Mouse (Mus musculus): ENCODE data around the gene Lrrc19. TPM values are rescaled to one million over a fixed set of nuclear protein-coding genes. Genes with fewer than 3 reads are reported as not detected.

Lrrc19 gene
- total and polyA plus RNA-seq, 2 experiments = 0.09 TPM; not detected in 1

DNA sequence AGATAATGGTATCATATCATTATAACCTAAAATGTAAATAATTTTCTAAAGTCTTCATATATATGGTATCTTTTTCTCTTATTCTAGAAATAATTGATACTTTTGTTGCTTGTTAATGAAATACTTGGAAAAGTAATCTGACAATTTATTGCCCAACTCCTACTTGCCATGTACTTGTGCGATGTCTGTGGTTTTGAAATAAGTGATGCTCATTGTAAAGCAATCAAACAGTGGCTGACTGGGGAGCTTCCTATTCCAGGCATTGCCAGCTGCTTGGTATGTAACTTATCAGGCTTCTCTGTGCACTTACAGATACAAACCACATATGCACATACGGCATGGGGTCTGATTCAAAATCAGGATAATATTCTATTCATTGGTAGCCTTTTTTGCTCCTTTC lies 29.9 kb downstream of the Lrrc19 start:
- Histone ChIP-seq H3K4me1 (ENCODE audit: control insufficient read depth, insufficient read depth, low read length) (no peaks in the 10 kb centered on the region), H3K27me3 (ENCODE audit: control insufficient read depth, insufficient read depth, low read length) (no peaks in the 10 kb centered on the region), H3K79me2 (ENCODE audit: control insufficient read depth, insufficient read depth, low read length) (no peaks in the 10 kb centered on the region), H3K27ac (replicated peaks; ENCODE audit: insufficient read depth, low read depth, low read length) (no peak overlapping the region), H3K4me3 (ENCODE audit: insufficient read depth, low read depth, low read length) (no peak overlapping the region), H3K9ac (ENCODE audit: low read depth, low read length) (no peak overlapping the region), H3K36me3 (ENCODE audit: control insufficient read depth, insufficient read depth, low read length) (0 out of 2 replicates have a peak, but pooled peaks cover 1% of the 10 kb centered on the region)
- DNase-seq (ENCODE audit: extremely low read depth, low read depth, low spot score) = no peak
- no peak for TF ChIP-seq POLR2A (IDR thresholded peaks at IDR 0.05; ENCODE audit: extremely low read depth, insufficient read depth, low read length)
- no peak for TF ChIP-seq CTCF (IDR thresholded peaks at IDR 0.05; ENCODE audit: low read depth, low read length)
- WGBS = 65% methylated on average over 2 of the region's 2 CpGs

DNA sequence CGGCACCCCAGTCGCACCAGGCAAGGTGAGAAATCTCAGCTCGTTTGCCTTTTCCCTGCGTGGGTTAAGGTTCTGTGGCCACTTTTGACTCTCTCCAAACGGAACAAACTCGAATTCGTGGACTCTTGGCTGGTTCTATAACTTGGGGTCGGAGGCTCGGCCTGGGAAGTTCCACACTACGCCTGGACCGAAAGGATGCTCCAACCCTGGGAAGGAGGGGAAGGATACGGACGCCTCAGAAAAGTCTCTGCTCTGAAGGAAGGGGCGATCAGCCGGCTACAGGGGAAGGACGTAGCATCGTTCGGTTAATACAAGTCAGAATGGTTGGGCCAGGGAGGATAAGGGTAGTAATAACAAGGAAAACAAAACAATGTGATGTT lies 35.3 kb downstream of the Lrrc19 start:
- TF ChIP-seq POLR2A (IDR thresholded peaks at IDR 0.05; ENCODE audit: extremely low read depth, insufficient read depth, low read length) (no peak), CTCF (IDR thresholded peaks at IDR 0.05; ENCODE audit: low read depth, low read length) (no peak)

DNA sequence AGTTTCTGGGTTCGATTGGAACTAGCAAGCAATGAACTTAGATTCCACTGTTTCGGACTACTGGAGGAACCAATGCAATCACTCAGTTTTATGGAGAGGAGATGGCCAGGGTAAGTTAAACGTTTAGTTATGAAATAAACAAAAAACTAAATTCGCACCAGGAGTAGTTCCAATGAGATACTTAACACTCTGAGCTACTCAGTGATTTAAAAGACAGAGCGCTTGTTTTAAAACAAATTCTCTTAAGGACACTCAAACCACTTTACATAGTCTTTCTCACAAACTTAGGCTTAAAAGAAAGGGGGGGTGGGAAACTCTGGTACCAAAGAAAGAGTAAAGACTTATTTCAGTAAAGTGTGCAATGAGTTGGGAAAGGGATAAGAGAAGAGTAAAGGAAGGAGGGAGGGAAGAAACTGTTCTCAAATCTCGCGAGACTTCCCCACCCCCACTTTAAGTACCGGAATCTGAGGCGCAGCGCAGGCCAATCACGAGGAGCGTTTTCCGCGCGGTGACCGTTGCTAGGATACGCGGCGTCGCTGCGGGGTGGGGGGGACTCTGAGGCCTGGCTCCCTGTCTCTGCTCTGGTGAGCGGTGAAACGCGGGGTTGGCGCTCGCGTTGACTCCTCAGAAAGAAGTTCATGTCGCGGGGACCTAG lies 35.8 kb downstream of the Lrrc19 start, which contains the start of gene Ift74:
Ift74 (plus strand) TSS at position 520 of the 655 bp plus-strand sequence.
- TF ChIP-seq POLR2A (IDR thresholded peaks at IDR 0.05; ENCODE audit: extremely low read depth, insufficient read depth, low read length) (0 out of 2 replicates have a peak, but pooled peaks have one; percentile 3), CTCF (IDR thresholded peaks at IDR 0.05; ENCODE audit: low read depth, low read length) (no peak)
- Histone ChIP-seq H3K27ac (replicated peaks; ENCODE audit: insufficient read depth, low read depth, low read length) (0 out of 2 replicates have a peak within 1 kb of the TSS, but pooled peaks have one; percentile 29), H3K9ac (ENCODE audit: low read depth, low read length) (peak within 1 kb of the TSS; percentile 54), H3K4me3 (ENCODE audit: insufficient read depth, low read depth, low read length) (peak within 1 kb of the TSS; percentile 75), H3K79me2 (ENCODE audit: control insufficient read depth, insufficient read depth, low read length) (no peaks in the 10 kb centered on the region), H3K4me1 (ENCODE audit: control insufficient read depth, insufficient read depth, low read length) (no peaks in the 10 kb centered on the region), H3K27me3 (ENCODE audit: control insufficient read depth, insufficient read depth, low read length) (no peaks in the 10 kb centered on the region), H3K36me3 (ENCODE audit: control insufficient read depth, insufficient read depth, low read length) (no peaks in the 10 kb centered on the region)
- DNase-seq (ENCODE audit: extremely low read depth, low read depth, low spot score) = peak; percentile 89
- WGBS = 5% methylated on average over 29 of the region's 29 CpGs

More for the DNA sequence above, 35.3 kb downstream of the Lrrc19 start:
- H3K79me2 ChIP-seq (ENCODE audit: control insufficient read depth, insufficient read depth, low read length) = no peaks in the 10 kb centered on the region
- no peak overlapping the region for H3K27ac ChIP-seq (replicated peaks; ENCODE audit: insufficient read depth, low read depth, low read length)
- H3K27me3 ChIP-seq (ENCODE audit: control insufficient read depth, insufficient read depth, low read length) = no peaks in the 10 kb centered on the region
- under 1% methylated on average over 18 of the region's 18 CpGs for WGBS
- no peak for DNase-seq (ENCODE audit: extremely low read depth, low read depth, low spot score)
- peak overlapping the region; percentile 75 for H3K4me3 ChIP-seq (ENCODE audit: insufficient read depth, low read depth, low read length)
- peak overlapping the region; percentile 33 for H3K9ac ChIP-seq (ENCODE audit: low read depth, low read length)
- no peaks in the 10 kb centered on the region for H3K36me3 ChIP-seq (ENCODE audit: control insufficient read depth, insufficient read depth, low read length)
- H3K4me1 ChIP-seq (ENCODE audit: control insufficient read depth, insufficient read depth, low read length) = no peaks in the 10 kb centered on the region

DNA sequence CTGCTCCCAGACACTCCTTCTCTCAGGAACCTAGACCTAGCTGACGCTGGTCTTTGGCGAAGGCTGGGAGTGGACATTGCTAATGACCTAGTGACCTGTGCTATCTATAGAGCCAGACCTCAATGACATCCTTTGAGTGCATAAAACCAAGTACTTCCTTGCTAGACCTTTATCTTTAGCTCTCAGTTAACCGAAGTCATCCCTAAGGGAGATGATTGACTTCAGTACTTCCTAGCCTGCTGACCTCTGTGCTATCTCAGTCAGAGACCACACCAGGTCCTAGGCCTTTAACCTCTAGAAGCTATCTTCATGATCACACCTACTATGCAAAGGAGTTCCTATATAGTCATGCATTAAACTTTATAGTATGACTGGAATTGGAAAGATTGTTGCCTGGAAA lies 39.6 kb downstream of the Lrrc19 start:
- H3K27me3 ChIP-seq (ENCODE audit: control insufficient read depth, insufficient read depth, low read length) = no peaks in the 10 kb centered on the region
- H3K4me1 ChIP-seq (ENCODE audit: control insufficient read depth, insufficient read depth, low read length) = no peaks in the 10 kb centered on the region
- 63% methylated on average over 3 of the region's 3 CpGs for WGBS
- no peak overlapping the region for H3K9ac ChIP-seq (ENCODE audit: low read depth, low read length)
- no peaks in the 10 kb centered on the region for H3K79me2 ChIP-seq (ENCODE audit: control insufficient read depth, insufficient read depth, low read length)
- TF ChIP-seq CTCF (IDR thresholded peaks at IDR 0.05; ENCODE audit: low read depth, low read length) (no peak), POLR2A (IDR thresholded peaks at IDR 0.05; ENCODE audit: extremely low read depth, insufficient read depth, low read length) (no peak)
- no peaks in the 10 kb centered on the region for H3K36me3 ChIP-seq (ENCODE audit: control insufficient read depth, insufficient read depth, low read length)
- no peak overlapping the region for H3K27ac ChIP-seq (replicated peaks; ENCODE audit: insufficient read depth, low read depth, low read length)
- no peak for DNase-seq (ENCODE audit: extremely low read depth, low read depth, low spot score)
- no peak overlapping the region for H3K4me3 ChIP-seq (ENCODE audit: insufficient read depth, low read depth, low read length)

DNA sequence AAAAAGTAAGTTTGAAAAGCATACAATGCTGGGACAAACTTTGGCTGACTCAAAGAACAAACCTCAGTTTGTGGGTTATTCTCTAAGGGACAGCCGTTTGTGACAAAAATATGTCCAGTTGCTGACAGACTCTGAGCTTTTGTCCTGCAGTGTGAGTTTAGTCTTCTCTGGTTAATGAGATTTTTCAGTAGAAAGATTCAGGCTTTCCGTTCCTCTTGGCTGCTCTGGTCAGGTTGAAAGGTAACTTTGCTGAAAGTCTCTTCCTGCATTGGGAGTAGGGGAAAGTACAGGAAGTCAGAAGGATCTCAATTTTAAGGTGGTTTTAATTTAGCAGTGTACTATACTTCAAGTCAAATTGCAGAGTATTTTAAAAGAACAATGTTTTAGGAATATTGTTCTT lies 44.4 kb downstream of the Lrrc19 start:
- Histone ChIP-seq H3K36me3 (ENCODE audit: control insufficient read depth, insufficient read depth, low read length) (no peaks in the 10 kb centered on the region), H3K27me3 (ENCODE audit: control insufficient read depth, insufficient read depth, low read length) (no peaks in the 10 kb centered on the region), H3K9ac (ENCODE audit: low read depth, low read length) (no peak overlapping the region), H3K27ac (replicated peaks; ENCODE audit: insufficient read depth, low read depth, low read length) (no peak overlapping the region), H3K4me3 (ENCODE audit: insufficient read depth, low read depth, low read length) (no peak overlapping the region), H3K79me2 (ENCODE audit: control insufficient read depth, insufficient read depth, low read length) (peaks cover 11% of the 10 kb centered on the region; the same call in 1 of the 2 replicates), H3K4me1 (ENCODE audit: control insufficient read depth, insufficient read depth, low read length) (peaks cover 2% of the 10 kb centered on the region)
- WGBS = 93% methylated on average over 2 of the region's 2 CpGs
- TF ChIP-seq POLR2A (IDR thresholded peaks at IDR 0.05; ENCODE audit: extremely low read depth, insufficient read depth, low read length) = no peak
- TF ChIP-seq CTCF (IDR thresholded peaks at IDR 0.05; ENCODE audit: low read depth, low read length) = no peak
- no peak for DNase-seq (ENCODE audit: extremely low read depth, low read depth, low spot score)

DNA sequence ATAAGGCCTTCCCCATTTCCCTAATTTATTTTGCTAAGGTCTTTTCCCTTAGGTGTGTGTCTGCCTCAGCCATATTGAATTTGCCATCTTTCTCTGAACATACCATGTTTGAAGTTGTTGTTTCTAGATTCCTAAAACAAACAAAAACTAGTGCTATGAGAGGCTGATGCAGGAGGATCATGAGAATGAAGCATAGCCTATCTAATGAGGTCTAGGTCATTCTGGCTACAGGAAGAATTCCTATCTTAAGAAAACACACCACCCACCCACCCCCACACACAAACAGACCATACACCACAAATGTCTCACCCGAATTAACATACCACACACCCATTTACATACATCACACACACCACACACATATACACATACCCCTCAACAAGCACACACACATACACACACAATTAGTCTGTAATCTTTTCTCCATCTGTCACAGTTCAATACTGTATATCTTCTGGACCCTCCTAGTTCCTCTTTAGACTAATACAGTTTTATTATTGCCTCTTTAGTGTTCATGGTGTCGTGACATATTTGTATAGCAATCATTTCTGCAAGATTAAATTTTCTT lies 45.4 kb downstream of the Lrrc19 start:
- no peak for DNase-seq (ENCODE audit: extremely low read depth, low read depth, low spot score)
- Histone ChIP-seq H3K27me3 (ENCODE audit: control insufficient read depth, insufficient read depth, low read length) (no peaks in the 10 kb centered on the region), H3K27ac (replicated peaks; ENCODE audit: insufficient read depth, low read depth, low read length) (no peak overlapping the region), H3K79me2 (ENCODE audit: control insufficient read depth, insufficient read depth, low read length) (peaks cover 11% of the 10 kb centered on the region; the same call in 1 of the 2 replicates), H3K36me3 (ENCODE audit: control insufficient read depth, insufficient read depth, low read length) (no peaks in the 10 kb centered on the region), H3K4me3 (ENCODE audit: insufficient read depth, low read depth, low read length) (no peak overlapping the region), H3K9ac (ENCODE audit: low read depth, low read length) (no peak overlapping the region), H3K4me1 (ENCODE audit: control insufficient read depth, insufficient read depth, low read length) (peaks cover 2% of the 10 kb centered on the region)
- WGBS = 95% methylated on average over 2 of the region's 2 CpGs
- TF ChIP-seq POLR2A (IDR thresholded peaks at IDR 0.05; ENCODE audit: extremely low read depth, insufficient read depth, low read length) (no peak), CTCF (IDR thresholded peaks at IDR 0.05; ENCODE audit: low read depth, low read length) (no peak)

All from liver, adult 2 months (tissue).